Mouse (Mus musculus) megakaryocyte progenitor cell, adult 5-6 weeks (primary cell): ENCODE measurements around the gene Olfr960. TPM values are rescaled to one million over a fixed set of nuclear protein-coding genes. Genes with fewer than 3 reads are reported as not detected.
A peak's percentile ranks its signal among the peaks of the same experiment; 100 is the strongest.

Experiments
- ATAC-seq: replicated peaks from 2 replicates; pipeline ENCODE4 v1.8.0; 2016; ENCODE audit warnings: mild to moderate bottlenecking, moderate TSS enrichment, inconsistent platforms; ENCODE audit not compliant: poor library complexity
- total RNA-seq, 2 experiments: library from RNA; stranded (forward) in 1 of 2; stranded (reverse) in 1 of 2; fragments of 157-497, 149-512 nt in 1 of 2; fragments of 200-1000 nt in 1 of 2; gene quantifications; 2 replicates each; pipeline versions ENCODE4 v1.2.3 to v1.2.4; 2015 to 2017

Olfr960 gene
- total RNA-seq (2015) = not detected in 2 replicates
- total RNA-seq (2017) = not detected in 2 replicates

GRCm38 (mm10) chr9:39621073-39621472, at the start of gene Olfr960:
Olfr960 (plus strand) TSS chr9:39621373.
- no peak for ATAC-seq

GRCm38 (mm10) chr9:39575469-39575868, 45.7 kb upstream of the Olfr960 start, which contains the start of gene Olfr959:
Olfr959 (minus strand) TSS chr9:39575569.
- no peak for ATAC-seq

DNA sequence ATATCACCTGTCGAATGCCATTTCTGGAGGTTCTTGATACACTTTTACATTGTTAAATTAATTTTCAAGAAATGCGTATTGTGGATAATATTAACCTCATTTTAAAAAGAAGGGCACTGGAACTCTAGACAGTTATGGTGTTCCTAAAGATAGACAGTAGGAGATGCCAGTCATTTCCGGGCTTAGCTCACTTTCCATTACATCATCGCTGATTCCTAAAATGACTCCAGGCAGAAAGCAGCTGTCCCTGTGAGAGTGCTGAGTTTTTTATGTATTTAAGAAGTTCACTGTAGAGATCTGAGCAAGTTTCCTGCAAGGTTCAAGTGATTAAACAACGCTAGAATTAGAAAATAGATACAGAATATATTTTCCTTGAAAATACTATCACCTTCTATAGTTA, 44.1 kb upstream of the Olfr960 start:
- ATAC-seq = no peak

DNA sequence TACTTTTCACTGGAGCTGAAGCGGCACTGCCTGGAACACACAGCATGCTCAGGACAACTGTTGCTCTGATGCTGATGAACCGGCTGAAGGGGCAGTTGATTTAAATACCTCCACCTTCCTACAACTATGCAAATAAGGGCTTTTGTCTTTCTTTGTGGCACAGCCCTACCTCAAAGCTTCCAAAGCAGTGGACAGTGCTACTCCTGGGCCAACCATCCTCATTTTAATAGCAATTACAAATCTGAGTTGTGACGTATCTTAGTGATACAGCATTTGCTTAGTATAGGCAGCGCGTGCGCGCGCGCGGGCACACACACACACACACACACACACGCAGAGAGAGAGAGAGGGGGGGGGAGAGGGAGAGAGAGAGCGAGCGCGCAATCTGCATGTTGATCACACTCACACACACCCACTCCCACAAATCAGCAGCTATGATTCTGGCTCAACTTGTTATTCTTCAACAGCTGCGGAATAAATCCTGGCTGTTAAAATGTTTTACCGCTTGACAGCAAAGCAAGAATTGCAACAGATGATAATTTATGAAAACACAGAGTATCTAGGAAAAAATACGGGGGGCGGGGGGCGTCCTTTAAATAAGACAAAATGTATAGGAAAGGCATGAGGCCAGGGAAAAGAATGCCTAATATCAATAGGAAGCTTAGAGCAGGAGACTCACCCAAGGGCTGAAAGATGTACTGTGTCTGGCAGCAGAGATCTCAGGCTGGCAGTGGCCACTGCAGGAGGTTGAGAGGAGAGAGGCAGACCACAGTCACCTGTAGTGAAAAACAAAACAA, 18.4 kb upstream of the Olfr960 start:
- no peak for ATAC-seq

GRCm38 (mm10) chr9:39603333-39603845, 17.8 kb upstream of the Olfr960 start:
- ATAC-seq = no peak

DNA sequence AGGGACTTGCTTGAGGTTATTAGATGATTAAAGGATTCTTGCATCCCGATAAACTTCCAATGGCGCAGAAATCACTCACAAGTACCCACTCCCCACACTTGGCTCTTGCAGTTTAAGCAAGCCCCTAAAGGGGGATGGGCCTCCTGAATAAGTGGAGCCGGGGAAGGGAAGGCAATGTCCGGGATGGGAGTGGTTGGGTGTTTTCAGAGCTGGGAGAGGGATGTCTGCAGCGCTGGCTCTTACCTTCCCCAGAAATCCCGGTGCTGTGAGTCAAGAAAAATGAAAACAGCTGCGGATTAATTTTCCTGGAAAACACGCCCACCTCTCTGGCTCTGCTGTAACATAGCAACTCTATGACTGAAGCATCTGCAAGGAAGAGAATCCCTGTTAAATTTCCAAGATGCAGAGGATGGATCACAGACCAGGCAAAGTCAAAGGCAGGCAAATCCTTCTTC, 17.1 kb upstream of the Olfr960 start, which contains the start of gene AW551984:
AW551984 (minus strand) TSS at position 405 of the 455 bp plus-strand sequence.
- ATAC-seq = no peak

GRCm38 (mm10) chr9:39608497-39608896, 12.7 kb upstream of the Olfr960 start:
- no peak for ATAC-seq

GRCm38 (mm10) chr9:39610355-39610754, 10.8 kb upstream of the Olfr960 start, which contains the start of gene Olfr148:
Olfr148 (plus strand) TSS chr9:39610655.
- ATAC-seq = no peak

GRCm38 (mm10) chr9:39611953-39612352, 9.2 kb upstream of the Olfr960 start:
- no peak for ATAC-seq

DNA sequence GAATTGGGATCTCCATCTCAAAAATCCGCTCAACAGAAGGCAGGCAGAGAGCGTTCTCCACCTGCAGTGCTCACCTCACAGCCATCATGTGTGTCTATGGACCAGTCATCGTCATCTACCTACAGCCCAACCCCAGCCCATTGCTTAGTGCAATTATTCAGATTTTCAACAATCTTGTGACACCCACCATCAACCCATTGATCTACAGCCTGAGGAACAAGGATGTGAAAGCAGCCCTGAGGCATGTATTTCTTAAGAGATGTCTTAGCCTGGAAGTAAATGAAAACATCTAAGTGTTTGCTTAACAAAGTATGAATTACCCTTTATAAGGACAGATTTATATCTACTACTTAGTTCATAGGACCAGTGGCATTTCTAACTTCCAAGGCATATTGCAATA, 2.6 kb downstream of the Olfr960 start:
- ATAC-seq = no peak; the same call in 1 of the 2 replicates

DNA sequence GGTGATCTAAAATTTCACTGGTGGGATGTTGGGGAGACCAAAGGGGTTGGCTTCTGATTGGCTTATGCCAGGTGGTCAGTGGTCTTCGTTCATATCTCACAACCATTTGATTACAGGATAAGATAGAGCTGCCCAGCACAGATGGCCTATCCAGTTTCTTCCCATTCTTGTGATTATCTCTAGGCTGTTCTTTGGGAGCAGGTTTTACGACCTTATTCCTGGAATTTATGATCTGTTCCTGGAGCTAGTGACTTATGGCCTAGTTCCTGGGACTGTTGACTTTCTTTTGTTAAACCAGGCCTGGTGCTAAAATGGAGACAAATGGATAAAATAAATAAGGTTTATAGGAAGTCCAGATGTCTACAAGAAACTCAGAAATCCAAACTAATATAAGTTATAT, 3.5 kb downstream of the Olfr960 start:
- no peak for ATAC-seq

GRCm38 (mm10) chr9:39629069-39629468, 7.9 kb downstream of the Olfr960 start:
- peak; percentile 86 for ATAC-seq

- no peak for ATAC-seq
Observed at GRCm38 (mm10) chr9:39633913-39634594, 12.9 kb downstream of the Olfr960 start.

- no peak for ATAC-seq
Observed at GRCm38 (mm10) chr9:39644785-39645184, 23.6 kb downstream of the Olfr960 start, which contains the start of gene Olfr961. Olfr961 (plus strand) TSS chr9:39645085.

GRCm38 (mm10) chr9:39647382-39647781, 26.2 kb downstream of the Olfr960 start:
- 0 out of 2 replicates have a peak, but pooled peaks have one; percentile 23 for ATAC-seq

- ATAC-seq = no peak
Observed at GRCm38 (mm10) chr9:39654756-39655396, 33.7 kb downstream of the Olfr960 start.

DNA sequence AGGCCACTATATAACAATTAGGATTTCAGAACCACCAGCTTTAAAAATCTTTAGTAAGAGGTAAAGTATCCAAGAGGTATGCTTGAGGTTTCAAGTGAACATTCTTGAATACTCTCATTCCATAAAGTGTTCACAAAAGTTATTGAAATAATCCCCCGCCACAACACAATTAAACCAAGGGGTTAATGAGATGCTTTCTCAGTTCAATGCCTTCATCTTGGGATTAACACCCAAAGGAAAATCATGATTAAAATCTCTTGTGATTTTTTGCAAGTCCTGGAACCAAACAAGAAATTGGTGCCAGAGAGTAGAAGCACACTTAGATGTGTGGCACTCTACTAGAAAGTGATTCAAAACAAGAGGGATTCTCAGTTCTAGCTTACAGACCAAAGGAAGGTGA, 45.7 kb downstream of the Olfr960 start, which contains the start of gene Olfr963:
Olfr963 (plus strand) TSS at position 301 of the 400 bp plus-strand sequence.
- ATAC-seq = no peak

- no peak for ATAC-seq
Observed at GRCm38 (mm10) chr9:39669723-39670122, 48.5 kb downstream of the Olfr960 start.
